Mouse (Mus musculus): ENCODE measurements around the gene Gpr6. TPM values are rescaled to one million over a fixed set of nuclear protein-coding genes. Genes with fewer than 3 reads are reported as not detected.

The Gpr6 gene
- polyA plus RNA-seq, 1 experiment = not detected

- H3K4me2 ChIP-seq (ENCODE audit: low read depth) = no peak overlapping the region
- no peak overlapping the region for H3K4me3 ChIP-seq
- H3K79me2 ChIP-seq (ENCODE audit: control insufficient read depth, insufficient read depth) = no peaks in the 10 kb centered on the region
- no peak overlapping the region for H3ac ChIP-seq (ENCODE audit: control insufficient read depth, insufficient read length)
- H3K27me3 ChIP-seq (ENCODE audit: control insufficient read depth, insufficient read depth, insufficient read length) = no peaks in the 10 kb centered on the region
- no peaks in the 10 kb centered on the region for H3K36me3 ChIP-seq (ENCODE audit: control insufficient read depth, insufficient read depth)
- TF ChIP-seq MAX (IDR thresholded peaks at IDR 0.05; ENCODE audit: low read depth) (no peak), POLR2AphosphoS2 (IDR thresholded peaks at IDR 0.05; ENCODE audit: insufficient read length, low read depth) (no peak), POLR2A (IDR thresholded peaks at IDR 0.05; ENCODE audit: insufficient read length, low read depth) (no peak), TCF12 (IDR thresholded peaks at IDR 0.05; ENCODE audit: insufficient read depth, poor library complexity, severe bottlenecking) (no peak), USF1 (IDR thresholded peaks at IDR 0.05; ENCODE audit: low read depth) (no peak), REST (IDR thresholded peaks at IDR 0.05; ENCODE audit: insufficient read depth, insufficient read length) (no peak), MYOD1 (IDR thresholded peaks at IDR 0.05; ENCODE audit: control insufficient read depth in 1 of 3, insufficient read length in 2 of 3, low read depth in 2 of 3) (no peak), SRF (IDR thresholded peaks at IDR 0.05; ENCODE audit: control insufficient read depth, insufficient read length, low read depth) (no peak), TCF3 (IDR thresholded peaks at IDR 0.05; ENCODE audit: insufficient read length, low read depth) (no peak), E2F4 (IDR thresholded peaks at IDR 0.05; ENCODE audit: insufficient read depth) (no peak)
Observed at GRCm38 (mm10) chr10:41024860-41025259, 47.2 kb downstream of the Gpr6 start.

GRCm38 (mm10) chr10:41024406-41024805 lies 47.7 kb downstream of the Gpr6 start:
- H3ac ChIP-seq (ENCODE audit: control insufficient read depth, insufficient read length) = no peak overlapping the region
- no peak overlapping the region for H3K4me2 ChIP-seq (ENCODE audit: low read depth)
- H3K27me3 ChIP-seq (ENCODE audit: control insufficient read depth, insufficient read depth, insufficient read length) = no peaks in the 10 kb centered on the region
- H3K4me3 ChIP-seq = no peak overlapping the region
- H3K36me3 ChIP-seq (ENCODE audit: control insufficient read depth, insufficient read depth) = no peaks in the 10 kb centered on the region
- TF ChIP-seq POLR2A (IDR thresholded peaks at IDR 0.05; ENCODE audit: insufficient read length, low read depth) (no peak), TCF3 (IDR thresholded peaks at IDR 0.05; ENCODE audit: insufficient read length, low read depth) (no peak), MAX (IDR thresholded peaks at IDR 0.05; ENCODE audit: low read depth) (no peak), E2F4 (IDR thresholded peaks at IDR 0.05; ENCODE audit: insufficient read depth) (no peak), MYOD1 (IDR thresholded peaks at IDR 0.05; ENCODE audit: control insufficient read depth in 1 of 3, insufficient read length in 2 of 3, low read depth in 2 of 3) (no peak), TCF12 (IDR thresholded peaks at IDR 0.05; ENCODE audit: insufficient read depth, poor library complexity, severe bottlenecking) (no peak), USF1 (IDR thresholded peaks at IDR 0.05; ENCODE audit: low read depth) (no peak), MYOG (IDR thresholded peaks at IDR 0.05; ENCODE audit: control insufficient read depth in 1 of 3, insufficient read depth in 1 of 3, insufficient read length in 2 of 3, low read depth in 2 of 3) (no peak), POLR2AphosphoS2 (IDR thresholded peaks at IDR 0.05; ENCODE audit: insufficient read length, low read depth) (no peak), REST (IDR thresholded peaks at IDR 0.05; ENCODE audit: insufficient read depth, insufficient read length) (no peak), CEBPB (IDR thresholded peaks at IDR 0.05; ENCODE audit: insufficient read depth, poor library complexity, severe bottlenecking) (no peak), SRF (IDR thresholded peaks at IDR 0.05; ENCODE audit: control insufficient read depth, insufficient read length, low read depth) (no peak)
- H3K79me2 ChIP-seq (ENCODE audit: control insufficient read depth, insufficient read depth) = no peaks in the 10 kb centered on the region

GRCm38 (mm10) chr10:41022226-41022625 lies 49.9 kb downstream of the Gpr6 start:
- Histone ChIP-seq H3K4me2 (ENCODE audit: low read depth) (no peak overlapping the region), H3ac (ENCODE audit: control insufficient read depth, insufficient read length) (no peak overlapping the region), H3K36me3 (ENCODE audit: control insufficient read depth, insufficient read depth) (no peaks in the 10 kb centered on the region), H3K4me3 (no peak overlapping the region), H3K27me3 (ENCODE audit: control insufficient read depth, insufficient read depth, insufficient read length) (no peaks in the 10 kb centered on the region), H3K79me2 (ENCODE audit: control insufficient read depth, insufficient read depth) (no peaks in the 10 kb centered on the region)
- TF ChIP-seq TCF3 (IDR thresholded peaks at IDR 0.05; ENCODE audit: insufficient read length, low read depth) = no peak
- no peak for TF ChIP-seq CEBPB (IDR thresholded peaks at IDR 0.05; ENCODE audit: insufficient read depth, poor library complexity, severe bottlenecking)
- no peak for TF ChIP-seq MYOG (IDR thresholded peaks at IDR 0.05; ENCODE audit: control insufficient read depth in 1 of 3, insufficient read depth in 1 of 3, insufficient read length in 2 of 3, low read depth in 2 of 3)
- TF ChIP-seq MAX (IDR thresholded peaks at IDR 0.05; ENCODE audit: low read depth) = no peak
- no peak for TF ChIP-seq MYOD1 (IDR thresholded peaks at IDR 0.05; ENCODE audit: control insufficient read depth in 1 of 3, insufficient read length in 2 of 3, low read depth in 2 of 3)
- no peak for TF ChIP-seq TCF12 (IDR thresholded peaks at IDR 0.05; ENCODE audit: insufficient read depth, poor library complexity, severe bottlenecking)
- no peak for TF ChIP-seq REST (IDR thresholded peaks at IDR 0.05; ENCODE audit: insufficient read depth, insufficient read length)
- TF ChIP-seq USF1 (IDR thresholded peaks at IDR 0.05; ENCODE audit: low read depth) = no peak
- no peak for TF ChIP-seq POLR2A (IDR thresholded peaks at IDR 0.05; ENCODE audit: insufficient read length, low read depth)

Other genes starting within 250 kb of the Gpr6 start
- 9.3 TPM for gene Cdc40, start 189.0 kb downstream of the Gpr6 start, polyA plus RNA-seq (2012; fragmentation: generic; extraction: Trizol)
- gene Wasf1, start 188.8 kb downstream of the Gpr6 start, polyA plus RNA-seq (2012; fragmentation: generic; extraction: Trizol) = 6.3 TPM
- gene Fig4, start 231.0 kb upstream of the Gpr6 start, polyA plus RNA-seq (2012; fragmentation: generic; extraction: Trizol) = 11.9 TPM
- gene Ak9, start 231.7 kb upstream of the Gpr6 start, polyA plus RNA-seq (2012; fragmentation: generic; extraction: Trizol) = not detected

Measured in myocyte (in vitro differentiated cells).